Mouse (Mus musculus): ENCODE data around the gene Prex1.

Gene Prex1

GRCm38 (mm10) chr2:166635521-166635920, 78.1 kb downstream of the Prex1 start:
- DNase-seq (ENCODE audit: low spot score) = no peak

GRCm38 (mm10) chr2:166632571-166633361, 80.9 kb downstream of the Prex1 start:
- DNase-seq (ENCODE audit: low spot score) = no peak

- DNase-seq (ENCODE audit: low spot score) = no peak
Measured at GRCm38 (mm10) chr2:166631621-166632171, 81.9 kb downstream of the Prex1 start.

GRCm38 (mm10) chr2:166631189-166631588, 82.4 kb downstream of the Prex1 start:
- DNase-seq (ENCODE audit: low spot score) = no peak

GRCm38 (mm10) chr2:166629941-166630674, 83.5 kb downstream of the Prex1 start:
- peak; percentile 82 for DNase-seq (ENCODE audit: low spot score)

- DNase-seq (ENCODE audit: low spot score) = no peak
Measured at GRCm38 (mm10) chr2:166627578-166627977, 86.1 kb downstream of the Prex1 start.

GRCm38 (mm10) chr2:166625219-166625618, 88.4 kb downstream of the Prex1 start:
- DNase-seq (ENCODE audit: low spot score) = peak; percentile 34

- DNase-seq (ENCODE audit: low spot score) = no peak
Measured at GRCm38 (mm10) chr2:166623081-166623567, 90.5 kb downstream of the Prex1 start.

GRCm38 (mm10) chr2:166622590-166622989, 91.0 kb downstream of the Prex1 start:
- peak; percentile 67 for DNase-seq (ENCODE audit: low spot score)

- no peak for DNase-seq (ENCODE audit: low spot score)
Measured at GRCm38 (mm10) chr2:166622079-166622478, 91.6 kb downstream of the Prex1 start.

GRCm38 (mm10) chr2:166620529-166621466, 92.8 kb downstream of the Prex1 start:
- peak; percentile 92 for DNase-seq (ENCODE audit: low spot score)

GRCm38 (mm10) chr2:166619906-166620490, 93.6 kb downstream of the Prex1 start:
- no peak for DNase-seq (ENCODE audit: low spot score)

- no peak for DNase-seq (ENCODE audit: low spot score)
Measured at GRCm38 (mm10) chr2:166619270-166619669, 94.4 kb downstream of the Prex1 start.

GRCm38 (mm10) chr2:166617706-166618105, 95.9 kb downstream of the Prex1 start:
- DNase-seq (ENCODE audit: low spot score) = peak; percentile 88

- DNase-seq (ENCODE audit: low spot score) = no peak
Measured at GRCm38 (mm10) chr2:166615338-166616075, 98.1 kb downstream of the Prex1 start.

- no peak for DNase-seq (ENCODE audit: low spot score)
Measured at GRCm38 (mm10) chr2:166610271-166610670, 103.4 kb downstream of the Prex1 start.

GRCm38 (mm10) chr2:166608509-166608908, 105.1 kb downstream of the Prex1 start:
- no peak for DNase-seq (ENCODE audit: low spot score)

- no peak for DNase-seq (ENCODE audit: low spot score)
Measured at GRCm38 (mm10) chr2:166606481-166607245, 107.0 kb downstream of the Prex1 start.

- no peak for DNase-seq (ENCODE audit: low spot score)
Measured at GRCm38 (mm10) chr2:166606053-166606452, 107.6 kb downstream of the Prex1 start.
